Mouse (Mus musculus) heart, embryonic 11.5 days (tissue): Measurements from ENCODE around the gene Stub1. TPM values are rescaled to one million over a fixed set of nuclear protein-coding genes. Genes with fewer than 3 reads are reported as not detected.

Experiments used
- ATAC-seq: fragments of 200-750 bp; cut with Nextera tagmentation; replicated peaks from 2 replicates; pipeline ENCODE4 v1.8.0; 2017; ENCODE audit warnings: moderate library complexity; ENCODE audit not compliant: insufficient number of reproducible peaks, low FRiP score, low TSS enrichment
- H3K27ac ChIP-seq: fragments of 300-500 bp; sonication (generic); 2 replicates; pipeline ENCODE4 v1.5.1; 2014; ENCODE audit warnings: mild to moderate bottlenecking, low read depth, low read length
- H3K27me3 ChIP-seq: fragments of 300-500 bp; sonication (generic); 2 replicates; pipeline ENCODE4 v1.6.1; 2014; ENCODE audit warnings: mild to moderate bottlenecking, low read length, mixed read lengths; ENCODE audit not compliant: control insufficient read depth, insufficient read depth
- H3K36me3 ChIP-seq: fragments of 300-500 bp; sonication (generic); 2 replicates; pipeline ENCODE4 v1.6.1; 2014; ENCODE audit warnings: mild to moderate bottlenecking, low read length, moderate library complexity, mixed read lengths; ENCODE audit not compliant: control insufficient read depth, insufficient read depth
- H3K4me1 ChIP-seq: fragments of 300-500 bp; sonication (generic); 2 replicates; pipeline ENCODE4 v1.6.1; 2014; ENCODE audit warnings: low read length; ENCODE audit not compliant: control insufficient read depth, insufficient read depth
- H3K4me2 ChIP-seq: fragments of 300-500 bp; sonication (generic); 2 replicates; pipeline ENCODE4 v1.6.1; 2014; ENCODE audit warnings: mild to moderate bottlenecking, moderate library complexity
- H3K4me3 ChIP-seq: fragments of 300-500 bp; sonication (generic); 2 replicates; pipeline ENCODE4 v1.5.1; 2014; ENCODE audit warnings: low read depth, low read length
- H3K9ac ChIP-seq: fragments of 300-500 bp; sonication (generic); 2 replicates; pipeline ENCODE4 v1.6.1; 2014; ENCODE audit warnings: mild to moderate bottlenecking, low read depth, low read length, moderate library complexity
- H3K9me3 ChIP-seq: fragments of 300-500 bp; sonication (generic); replicated peaks from 2 replicates; pipeline ENCODE4 v1.6.1; 2016; ENCODE audit warnings: low read length; ENCODE audit not compliant: control insufficient read depth
- WGBS: fragments of 180-500 bp; shearing (Covaris S2); extraction: QIAGEN DNeasy Blood & Tissue Kit; methylation state at CpG from one replicate; pipeline ENCODE4 v1.1.7; 2014; ENCODE audit not compliant: insufficient replicate concordance; 5-methylcytosine and 5-hydroxymethylcytosine counted together
- polyA plus RNA-seq: library from polyadenylated mRNA; unstranded; fragments of >200 nt; fragmentation: Nextera tagmentation; extraction: Ambion mirVana; gene quantifications from 2 replicates; pipeline ENCODE4 v1.2.1, GENCODE M21; 2014

Gene Stub1
- polyA plus RNA-seq, 1 experiment from 2014 or later, result 292 TPM

- Histone ChIP-seq H3K4me2 (peak overlapping the region; percentile 90), H3K9ac (peak overlapping the region; percentile 93), H3K27ac (peak overlapping the region; percentile 78), H3K4me1 (peaks cover 14% of the 10 kb centered on the region), H3K36me3 (peaks cover 33% of the 10 kb centered on the region), H3K27me3 (no peaks in the 10 kb centered on the region), H3K9me3 (no peaks in the 10 kb centered on the region), H3K4me3 (peak overlapping the region; percentile 94)
- ATAC-seq, result 0 out of 2 replicates have a peak, but pooled peaks have one; percentile 4
- WGBS, result 2% methylated on average over 38 of the region's 38 CpGs
These were observed 10.6 kb upstream of the Stub1 start for GRCm38 (mm10) chr17:25843636-25844395.

- peak overlapping the region; percentile 90 for H3K4me2 ChIP-seq
- ATAC-seq, result no peak
- H3K9ac ChIP-seq, result peak overlapping the region; percentile 93
- H3K36me3 ChIP-seq, result peaks cover 36% of the 10 kb centered on the region
- H3K27ac ChIP-seq, result no peak overlapping the region
- H3K27me3 ChIP-seq, result no peaks in the 10 kb centered on the region
- H3K4me3 ChIP-seq, result peak overlapping the region; percentile 94
- no peaks in the 10 kb centered on the region for H3K9me3 ChIP-seq
- H3K4me1 ChIP-seq, result peaks cover 14% of the 10 kb centered on the region
- WGBS, result 84% methylated on average over 4 of the region's 4 CpGs
These were observed 9.9 kb upstream of the Stub1 start for GRCm38 (mm10) chr17:25843122-25843521.

GRCm38 (mm10) chr17:25842509-25842908 is 9.3 kb upstream of the Stub1 start:
- no peak for ATAC-seq
- H3K4me3 ChIP-seq, result no peak overlapping the region
- no peak overlapping the region for H3K4me2 ChIP-seq
- no peak overlapping the region for H3K9ac ChIP-seq
- 75% methylated on average over 3 of the region's 3 CpGs for WGBS
- H3K27me3 ChIP-seq, result no peaks in the 10 kb centered on the region
- H3K27ac ChIP-seq, result no peak overlapping the region
- H3K36me3 ChIP-seq, result peaks cover 37% of the 10 kb centered on the region
- H3K9me3 ChIP-seq, result no peaks in the 10 kb centered on the region
- H3K4me1 ChIP-seq, result peaks cover 19% of the 10 kb centered on the region

GRCm38 (mm10) chr17:25841117-25841880 is 8.1 kb upstream of the Stub1 start, which contains the start of gene Gm20683:
TSS of gene Gm20683 (minus strand) at chr17:25841763.
- 91% methylated on average over 22 of the region's 22 CpGs for WGBS
- no peak within 1 kb of the TSS for H3K9ac ChIP-seq
- H3K4me1 ChIP-seq, result peaks cover 31% of the 10 kb centered on the region
- H3K36me3 ChIP-seq, result peaks cover 37% of the 10 kb centered on the region
- ATAC-seq, result no peak
- H3K27ac ChIP-seq, result no peak within 1 kb of the TSS
- H3K4me3 ChIP-seq, result no peak within 1 kb of the TSS
- H3K4me2 ChIP-seq, result no peak within 1 kb of the TSS
- no peaks in the 10 kb centered on the region for H3K9me3 ChIP-seq
- no peaks in the 10 kb centered on the region for H3K27me3 ChIP-seq

- Histone ChIP-seq H3K4me2 (no peak overlapping the region), H3K4me3 (no peak overlapping the region), H3K27me3 (no peaks in the 10 kb centered on the region), H3K9me3 (no peaks in the 10 kb centered on the region), H3K9ac (no peak overlapping the region), H3K27ac (no peak overlapping the region), H3K4me1 (peaks cover 39% of the 10 kb centered on the region), H3K36me3 (peaks cover 37% of the 10 kb centered on the region)
- WGBS, result 92% methylated on average over 6 of the region's 6 CpGs
- no peak for ATAC-seq
These were observed 7.3 kb upstream of the Stub1 start for GRCm38 (mm10) chr17:25840519-25840918.

GRCm38 (mm10) chr17:25839455-25840235 is 6.4 kb upstream of the Stub1 start:
- no peaks in the 10 kb centered on the region for H3K9me3 ChIP-seq
- H3K9ac ChIP-seq, result no peak overlapping the region; the same call in 1 of the 2 replicates
- ATAC-seq, result no peak
- peaks cover 37% of the 10 kb centered on the region for H3K36me3 ChIP-seq
- H3K27me3 ChIP-seq, result no peaks in the 10 kb centered on the region
- no peak overlapping the region for H3K4me2 ChIP-seq
- H3K4me1 ChIP-seq, result peaks cover 46% of the 10 kb centered on the region
- no peak overlapping the region for H3K4me3 ChIP-seq
- 85% methylated on average over 14 of the region's 14 CpGs for WGBS
- H3K27ac ChIP-seq, result no peak overlapping the region

- no peak for ATAC-seq
- Histone ChIP-seq H3K4me3 (no peak overlapping the region), H3K36me3 (peaks cover 37% of the 10 kb centered on the region), H3K27me3 (no peaks in the 10 kb centered on the region), H3K27ac (no peak overlapping the region), H3K9me3 (no peaks in the 10 kb centered on the region), H3K4me1 (peaks cover 51% of the 10 kb centered on the region), H3K4me2 (no peak overlapping the region), H3K9ac (0 out of 2 replicates have a peak overlapping the region, but pooled peaks have one; percentile 2)
- WGBS, result 91% methylated on average over 4 of the region's 4 CpGs
These were observed 5.7 kb upstream of the Stub1 start for GRCm38 (mm10) chr17:25838904-25839303.

- Histone ChIP-seq H3K27me3 (no peaks in the 10 kb centered on the region), H3K9me3 (no peaks in the 10 kb centered on the region), H3K36me3 (peaks cover 37% of the 10 kb centered on the region), H3K4me1 (peaks cover 44% of the 10 kb centered on the region), H3K27ac (peak overlapping the region; percentile 69), H3K9ac (peak overlapping the region; percentile 22; the same call in 1 of the 2 replicates), H3K4me2 (peak overlapping the region; percentile 86), H3K4me3 (no peak overlapping the region)
- ATAC-seq, result no peak
- 51% methylated on average over 3 of the region's 3 CpGs for WGBS
These were observed 4.3 kb upstream of the Stub1 start for GRCm38 (mm10) chr17:25837533-25837932.
